Mouse (Mus musculus): ENCODE measurements around the gene Gm609.
A peak's percentile ranks its signal among the peaks of the same experiment; 100 is the strongest.

Gene Gm609

DNA sequence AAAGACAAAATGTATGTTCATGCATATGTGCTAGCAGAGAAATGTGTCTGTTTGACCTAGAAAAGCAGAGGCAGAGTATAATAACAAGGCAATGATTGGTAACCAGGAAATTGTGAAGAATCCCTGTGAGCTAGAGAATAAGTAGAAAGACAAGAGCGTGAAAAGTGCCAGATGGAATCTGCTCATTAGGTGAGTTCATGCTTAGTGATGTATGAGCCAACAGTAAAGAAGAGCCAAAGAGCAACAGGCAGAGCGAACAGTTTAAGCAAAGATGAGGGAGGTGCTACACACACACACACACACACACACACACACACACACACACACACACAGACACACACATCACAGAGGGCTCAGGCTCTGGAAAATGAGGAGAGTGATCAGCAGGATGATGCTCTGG lies 95.3 kb downstream of the Gm609 start:
- DNase-seq (ENCODE audit: low read depth, low spot score) = no peak

- DNase-seq (ENCODE audit: low read depth, low spot score) = no peak
Observed at GRCm38 (mm10) chr16:45392246-45392645, 100.5 kb downstream of the Gm609 start.

DNA sequence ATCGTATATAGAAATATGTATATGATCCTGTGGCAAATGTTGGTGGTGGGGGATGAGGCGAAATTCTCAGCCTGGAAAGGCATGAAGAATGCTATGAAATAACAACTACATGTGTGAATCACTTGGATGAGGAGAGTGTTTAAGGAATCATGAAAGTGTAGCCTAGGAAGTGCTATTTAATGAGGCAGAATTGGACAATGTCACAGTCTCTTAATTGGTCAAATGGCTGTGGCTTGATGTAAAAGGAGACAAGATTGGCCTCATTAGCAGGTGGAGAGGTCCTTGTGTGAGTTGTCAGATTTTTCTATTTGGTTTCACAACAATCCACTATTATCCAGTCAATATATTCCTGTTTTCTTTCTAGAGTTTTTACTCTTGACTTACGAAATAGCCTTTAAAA lies 101.1 kb downstream of the Gm609 start:
- no peak for DNase-seq (ENCODE audit: low read depth, low spot score)

GRCm38 (mm10) chr16:45390286-45390956 lies 102.3 kb downstream of the Gm609 start:
- no peak for DNase-seq (ENCODE audit: low read depth, low spot score)

- DNase-seq (ENCODE audit: low read depth, low spot score) = peak; percentile 83
Observed at GRCm38 (mm10) chr16:45389833-45390232, 102.9 kb downstream of the Gm609 start.

DNA sequence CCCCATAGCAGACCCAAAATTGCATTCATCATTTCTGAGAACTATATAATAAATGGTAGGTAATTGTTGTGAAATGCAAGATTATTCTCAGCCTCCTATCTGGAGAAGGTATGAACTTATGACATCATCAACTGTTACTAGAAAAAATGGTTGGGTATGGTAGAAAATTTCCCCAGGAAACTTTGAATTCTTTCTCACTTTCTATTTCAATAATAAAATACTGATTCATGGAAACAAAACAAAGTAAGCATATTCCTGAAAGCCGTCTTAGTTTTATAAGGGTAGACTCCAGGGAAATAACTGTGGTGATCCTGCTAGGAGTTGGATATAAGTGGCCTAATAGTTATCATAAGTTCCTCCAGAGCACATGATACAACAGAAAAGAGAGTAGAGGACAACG lies 103.7 kb downstream of the Gm609 start:
- DNase-seq (ENCODE audit: low read depth, low spot score) = no peak

DNA sequence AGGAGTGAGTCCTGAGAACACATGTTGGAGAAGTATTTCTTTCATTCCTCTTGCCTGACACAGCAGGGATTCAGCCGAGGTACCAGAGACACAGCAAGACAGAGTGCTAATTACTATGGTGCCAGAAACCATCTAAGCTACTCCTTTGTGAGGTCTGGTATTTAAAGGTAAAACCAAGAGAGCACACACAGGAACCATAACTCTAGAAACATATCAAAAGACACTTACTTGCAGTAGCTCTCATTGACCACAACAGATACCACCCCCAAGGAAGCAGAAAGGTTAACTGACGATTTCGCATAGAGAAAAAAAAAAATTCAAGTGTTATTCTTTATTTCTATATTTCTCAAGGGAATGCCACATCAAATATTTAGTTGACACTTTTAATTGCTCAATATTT lies 111.0 kb downstream of the Gm609 start:
- peak; percentile 20 for DNase-seq (ENCODE audit: low read depth, low spot score)

GRCm38 (mm10) chr16:45378959-45379358 lies 113.8 kb downstream of the Gm609 start:
- DNase-seq (ENCODE audit: low read depth, low spot score) = no peak

GRCm38 (mm10) chr16:45378147-45378943 lies 114.4 kb downstream of the Gm609 start:
- DNase-seq (ENCODE audit: low read depth, low spot score) = no peak

- DNase-seq (ENCODE audit: low read depth, low spot score) = no peak
Observed at GRCm38 (mm10) chr16:45377332-45377731, 115.4 kb downstream of the Gm609 start.

GRCm38 (mm10) chr16:45376812-45377211 lies 116.0 kb downstream of the Gm609 start:
- DNase-seq (ENCODE audit: low read depth, low spot score) = no peak

DNA sequence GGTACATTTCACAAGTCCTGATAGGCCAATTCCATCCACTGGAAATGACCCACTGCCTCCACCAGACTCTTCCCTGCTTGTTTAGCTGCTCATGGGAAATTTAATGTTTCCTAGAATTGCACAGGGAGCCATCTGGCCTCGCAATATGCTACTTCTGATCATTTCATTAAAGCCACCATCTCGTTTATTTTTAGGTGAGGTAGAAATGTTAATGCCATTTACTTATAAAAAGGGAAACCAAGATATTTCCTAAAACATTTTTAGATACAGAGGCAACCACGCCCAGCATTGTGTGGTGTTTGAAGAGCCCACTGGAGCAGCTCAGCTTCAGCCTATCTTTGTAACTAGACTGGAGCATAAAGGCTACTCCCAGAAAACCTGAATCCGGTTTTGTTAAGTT lies 116.5 kb downstream of the Gm609 start:
- DNase-seq (ENCODE audit: low read depth, low spot score) = no peak

- DNase-seq (ENCODE audit: low read depth, low spot score) = no peak
Observed at GRCm38 (mm10) chr16:45375506-45376225, 117.1 kb downstream of the Gm609 start.

DNA sequence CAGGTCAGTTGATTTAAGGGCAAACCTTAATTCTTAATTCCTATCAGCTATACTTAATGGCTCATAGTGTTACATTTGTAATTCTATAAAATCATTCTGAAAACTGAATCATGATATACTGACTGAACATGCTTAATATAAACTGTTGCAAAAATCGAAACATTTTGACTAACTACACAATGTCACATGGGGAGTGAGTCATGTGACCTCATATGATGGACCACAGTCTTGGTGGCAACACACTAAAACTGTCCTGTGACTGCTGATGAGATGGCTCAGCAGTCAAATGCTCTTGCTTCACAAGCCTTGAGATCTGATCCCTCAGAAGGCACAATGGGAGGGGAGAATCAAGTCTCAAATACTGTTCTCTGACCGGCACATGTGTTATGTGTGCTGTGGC lies 118.7 kb downstream of the Gm609 start:
- DNase-seq (ENCODE audit: low read depth, low spot score) = no peak

GRCm38 (mm10) chr16:45371076-45371475 lies 121.7 kb downstream of the Gm609 start:
- DNase-seq (ENCODE audit: low read depth, low spot score) = no peak

DNA sequence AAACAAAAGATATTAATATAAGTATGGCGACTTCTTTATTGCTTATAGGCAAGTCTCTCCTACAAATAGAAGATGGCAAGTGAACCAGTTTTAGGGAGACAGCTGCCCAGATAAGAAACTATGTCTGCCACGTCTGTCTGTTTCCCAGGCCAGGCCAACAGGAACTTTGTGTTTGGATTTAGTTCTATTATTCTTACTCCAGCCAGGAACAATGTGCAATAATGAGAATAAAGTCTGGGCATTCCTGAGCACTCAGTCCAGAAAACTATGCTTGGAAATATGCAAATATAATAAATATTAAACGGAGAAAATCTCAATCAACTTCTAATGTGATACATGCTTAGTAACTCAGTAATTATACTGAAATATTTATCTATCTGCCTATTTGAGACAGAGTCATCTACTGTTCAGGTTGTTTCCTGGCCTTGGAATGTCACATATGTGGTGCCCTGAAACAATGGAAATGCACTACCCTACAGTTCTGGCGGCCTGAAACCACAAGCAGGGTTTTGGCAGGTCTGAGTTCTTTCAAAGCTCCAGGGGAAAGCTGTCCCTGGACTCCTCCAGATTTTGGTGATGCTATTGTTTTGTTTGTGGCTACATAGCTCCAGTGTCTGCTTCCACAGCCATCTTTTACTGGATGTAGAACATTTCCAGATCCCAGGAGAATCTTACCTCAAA lies 123.3 kb downstream of the Gm609 start:
- DNase-seq (ENCODE audit: low read depth, low spot score) = no peak

- DNase-seq (ENCODE audit: low read depth, low spot score) = no peak
Observed at GRCm38 (mm10) chr16:45366111-45366510, 126.7 kb downstream of the Gm609 start.

DNA sequence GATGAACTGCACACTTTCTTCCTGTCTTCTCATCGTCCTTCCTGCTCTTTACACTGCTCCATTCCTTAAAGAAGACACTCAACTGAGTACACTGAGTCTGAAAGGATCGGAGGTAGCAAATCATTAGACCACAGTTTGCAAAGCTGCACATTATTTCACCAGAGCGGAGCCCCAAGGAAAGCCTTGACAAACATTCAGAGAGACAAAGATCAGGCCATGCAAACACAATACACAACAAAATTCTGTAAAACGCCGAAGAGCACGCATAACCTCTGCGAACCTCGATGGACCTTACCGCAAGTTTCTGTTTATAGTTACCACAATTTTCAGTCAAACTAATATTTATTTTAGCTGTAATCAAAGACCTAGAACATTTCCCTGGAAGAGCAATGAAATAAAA lies 127.4 kb downstream of the Gm609 start:
- DNase-seq (ENCODE audit: low read depth, low spot score) = no peak

DNA sequence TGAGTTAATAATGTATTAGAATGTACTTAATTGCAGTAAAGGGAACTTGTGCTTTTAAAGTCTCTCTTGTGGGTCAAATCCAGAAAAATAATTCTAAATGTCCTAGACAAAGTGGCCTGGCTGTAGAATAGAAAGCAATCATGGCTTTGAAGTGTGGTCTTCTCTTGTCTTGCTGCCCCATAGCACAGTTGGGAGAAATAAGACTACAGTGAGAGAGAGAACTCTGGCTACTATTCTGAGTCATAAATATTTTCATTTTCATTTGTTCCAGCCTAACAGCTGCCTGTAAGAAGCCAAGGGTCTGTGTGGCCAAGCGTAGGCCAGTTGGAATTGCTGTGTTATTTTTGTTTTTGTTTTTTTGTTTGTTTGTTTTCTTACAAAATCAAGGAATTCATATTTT lies 128.1 kb downstream of the Gm609 start:
- DNase-seq (ENCODE audit: low read depth, low spot score) = no peak

DNA sequence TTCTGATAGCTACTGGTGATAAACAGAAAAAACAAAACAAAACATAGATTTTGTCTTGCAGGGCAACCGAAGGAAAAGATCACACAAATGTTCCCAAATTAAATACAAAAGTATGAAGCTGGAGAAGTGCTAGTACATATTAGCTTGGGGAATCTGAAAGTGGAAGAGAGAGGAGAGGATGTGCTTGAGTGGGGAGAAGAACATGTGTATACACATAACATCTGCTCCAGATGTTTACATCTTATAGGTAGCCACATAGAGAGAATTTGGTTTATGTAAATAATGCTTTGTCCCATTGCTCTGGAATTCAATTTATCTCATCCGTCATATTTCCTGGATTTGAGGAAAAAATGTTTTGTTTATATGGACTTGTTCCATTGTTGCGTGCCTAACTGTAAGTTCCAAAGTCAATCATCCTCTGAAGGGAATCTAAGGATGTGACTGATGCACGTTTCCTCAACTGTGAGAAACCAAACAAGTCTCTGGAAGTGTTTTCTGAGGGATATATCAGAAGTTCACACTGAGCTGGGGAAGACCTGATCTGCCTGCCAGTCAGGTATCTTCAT lies 129.2 kb downstream of the Gm609 start:
- no peak for DNase-seq (ENCODE audit: low read depth, low spot score)

Measured in CD4-positive helper T cell, adult 2 months (primary cell).